Mouse (Mus musculus) lung, postnatal 10 days (tissue): Measurements from ENCODE around the gene Cd40lg.
A peak's percentile ranks its signal among the peaks of the same experiment; 100 is the strongest.

Source experiments
- DNase-seq: peaks from one replicate; pipeline ENCODE4 v3.0.0; 2021

The Cd40lg gene

GRCm38 (mm10) chrX:57211876-57212275 lies at the start of gene Cd40lg:
Gene Cd40lg (plus strand): TSS chrX:57212143.
- DNase-seq = no peak

GRCm38 (mm10) chrX:57166549-57166948 lies 45.4 kb upstream of the Cd40lg start:
- peak; percentile 1 for DNase-seq

- no peak for DNase-seq
Observed at GRCm38 (mm10) chrX:57171269-57171668, 40.7 kb upstream of the Cd40lg start.

- DNase-seq = no peak
Observed at GRCm38 (mm10) chrX:57177225-57177779, 34.6 kb upstream of the Cd40lg start.

GRCm38 (mm10) chrX:57182470-57182869 lies 29.5 kb upstream of the Cd40lg start:
- no peak for DNase-seq

GRCm38 (mm10) chrX:57183359-57183758 lies 28.6 kb upstream of the Cd40lg start:
- no peak for DNase-seq

GRCm38 (mm10) chrX:57187301-57187700 lies 24.6 kb upstream of the Cd40lg start:
- DNase-seq = no peak

GRCm38 (mm10) chrX:57189335-57189734 lies 22.6 kb upstream of the Cd40lg start:
- no peak for DNase-seq

- DNase-seq = no peak
Observed at GRCm38 (mm10) chrX:57196319-57196718, 15.6 kb upstream of the Cd40lg start.

- no peak for DNase-seq
Observed at GRCm38 (mm10) chrX:57198036-57198435, 13.9 kb upstream of the Cd40lg start.

- no peak for DNase-seq
Observed at GRCm38 (mm10) chrX:57200397-57200796, 11.5 kb upstream of the Cd40lg start.

- no peak for DNase-seq
Observed at GRCm38 (mm10) chrX:57210591-57210990, 1.4 kb upstream of the Cd40lg start.

- DNase-seq = no peak
Observed at GRCm38 (mm10) chrX:57212862-57213261, 919 bp downstream of the Cd40lg start.

GRCm38 (mm10) chrX:57215495-57215894 lies 3.6 kb downstream of the Cd40lg start:
- DNase-seq = no peak

GRCm38 (mm10) chrX:57216271-57216670 lies 4.3 kb downstream of the Cd40lg start:
- DNase-seq = no peak

GRCm38 (mm10) chrX:57219563-57219962 lies 7.6 kb downstream of the Cd40lg start:
- no peak for DNase-seq

- no peak for DNase-seq
Observed at GRCm38 (mm10) chrX:57221881-57222280, 9.9 kb downstream of the Cd40lg start.

- peak; percentile 6 for DNase-seq
Observed at GRCm38 (mm10) chrX:57223301-57223700, 11.4 kb downstream of the Cd40lg start.

- no peak for DNase-seq
Observed at GRCm38 (mm10) chrX:57228178-57228577, 16.2 kb downstream of the Cd40lg start.

GRCm38 (mm10) chrX:57233596-57233995 lies 21.7 kb downstream of the Cd40lg start:
- no peak for DNase-seq

- DNase-seq = no peak
Observed at GRCm38 (mm10) chrX:57235982-57236381, 24.0 kb downstream of the Cd40lg start.

- DNase-seq = no peak
Observed at GRCm38 (mm10) chrX:57238572-57238971, 26.6 kb downstream of the Cd40lg start.

- DNase-seq = peak; percentile 6
Observed at GRCm38 (mm10) chrX:57253329-57254055, 41.5 kb downstream of the Cd40lg start.

- DNase-seq = no peak
Observed at GRCm38 (mm10) chrX:57260744-57261143, 48.8 kb downstream of the Cd40lg start.

GRCm38 (mm10) chrX:57263515-57263914 lies 51.6 kb downstream of the Cd40lg start:
- DNase-seq = no peak
